Mouse (Mus musculus) ES-E14 (cell line): ENCODE data around the gene Lyrm1.

ENCODE experiments used
- CHD2 ChIP-seq: IDR thresholded peaks from 2 replicates; pipeline ENCODE4 v1.6.1; 2014; ENCODE audit warnings: mild to moderate bottlenecking, low read depth, low read length, inconsistent platforms
- HCFC1 ChIP-seq: IDR thresholded peaks from 2 replicates; pipeline ENCODE4 v1.6.1; 2012; ENCODE audit warnings: low read length, inconsistent platforms, borderline replicate concordance; ENCODE audit not compliant: insufficient read depth
- MAFK ChIP-seq: IDR thresholded peaks from 2 replicates; pipeline ENCODE4 v1.6.1; 2014; ENCODE audit warnings: mild to moderate bottlenecking, low read depth, low read length, inconsistent platforms; ENCODE audit not compliant: insufficient read depth
- ZC3H11A ChIP-seq: IDR thresholded peaks from 2 replicates; pipeline ENCODE4 v1.6.1; 2012; ENCODE audit warnings: low read depth, mild to moderate bottlenecking, inconsistent platforms, low read length, borderline replicate concordance
- ZNF384 ChIP-seq: IDR thresholded peaks from 2 replicates; pipeline ENCODE4 v1.6.1; 2012; ENCODE audit warnings: low read depth, low read length, inconsistent platforms

DNA sequence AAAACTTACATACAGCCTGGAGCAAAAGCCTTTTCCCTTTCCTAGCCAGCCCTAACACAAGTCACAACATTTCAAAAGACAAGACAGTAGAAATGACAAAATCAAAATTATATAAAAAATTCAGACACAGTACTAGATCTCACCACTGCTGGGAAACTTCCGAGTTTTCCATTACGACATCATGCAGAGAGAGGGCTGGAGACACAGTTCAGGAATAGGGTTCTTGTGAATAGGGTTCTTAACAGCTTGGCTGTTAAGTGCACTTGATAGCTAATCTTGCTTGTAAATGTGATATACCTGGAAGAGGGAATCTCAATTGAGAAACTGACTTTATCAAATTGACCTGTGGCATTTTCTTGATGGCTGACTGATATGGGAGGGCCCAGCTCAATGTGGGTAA, 14.4 kb upstream of the Lyrm1 start:
- no peak for TF ChIP-seq MAFK
- TF ChIP-seq ZNF384, result no peak
- no peak for TF ChIP-seq HCFC1
- TF ChIP-seq CHD2, result no peak
- TF ChIP-seq ZC3H11A, result no peak
